Mouse (Mus musculus) neural tube, embryonic 11.5 days (tissue): Measurements from ENCODE around the gene March2. TPM values are rescaled to one million over a fixed set of nuclear protein-coding genes. Genes with fewer than 3 reads are reported as not detected.

ENCODE experiments used
- ATAC-seq: fragments of 200-750 bp; cut with Nextera tagmentation; 2 replicates; pipeline ENCODE4 v1.8.0; 2017; ENCODE audit warnings: moderate number of reproducible peaks, mild to moderate bottlenecking, moderate TSS enrichment, moderate library complexity; ENCODE audit not compliant: insufficient read depth, low FRiP score, low TSS enrichment
- DNase-seq: peaks from one replicate; pipeline ENCODE4 v3.0.0-alpha.2; 2015; ENCODE audit warnings: low spot score
- H3K27ac ChIP-seq: fragments of 300-500 bp; sonication (generic); 2 replicates; pipeline ENCODE4 v1.5.1; 2014; ENCODE audit warnings: low read depth, mild to moderate bottlenecking, low read length
- H3K27me3 ChIP-seq: fragments of 300-500 bp; sonication (generic); 2 replicates; pipeline ENCODE4 v1.6.1; 2014; ENCODE audit warnings: mild to moderate bottlenecking, low read length, mixed read lengths; ENCODE audit not compliant: control insufficient read depth, insufficient read depth
- H3K36me3 ChIP-seq: fragments of 300-500 bp; sonication (generic); 2 replicates; pipeline ENCODE4 v1.6.1; 2014; ENCODE audit warnings: mild to moderate bottlenecking, low read length, moderate library complexity, mixed read lengths; ENCODE audit not compliant: control insufficient read depth, insufficient read depth
- H3K4me1 ChIP-seq: fragments of 300-500 bp; sonication (generic); 2 replicates; pipeline ENCODE4 v1.6.1; 2014; ENCODE audit warnings: low read length, mixed read lengths; ENCODE audit not compliant: control insufficient read depth, insufficient read depth
- H3K4me2 ChIP-seq: fragments of 300-500 bp; sonication (generic); 2 replicates; pipeline ENCODE4 v1.6.1; 2014; ENCODE audit warnings: low read depth, mild to moderate bottlenecking, moderate library complexity
- H3K4me3 ChIP-seq: fragments of 300-500 bp; sonication (generic); 2 replicates; pipeline ENCODE4 v1.5.1; 2014; ENCODE audit warnings: low read depth, low read length
- H3K9ac ChIP-seq: fragments of 300-500 bp; sonication (generic); 2 replicates; pipeline ENCODE4 v1.6.1; 2014; ENCODE audit warnings: mild to moderate bottlenecking, low read length
- H3K9me3 ChIP-seq: fragments of 300-500 bp; sonication (generic); 2 replicates; pipeline ENCODE4 v1.6.1; 2016; ENCODE audit warnings: low read length; ENCODE audit not compliant: control insufficient read depth
- WGBS: fragments of 180-500 bp; shearing (Covaris S2); extraction: QIAGEN DNeasy Blood & Tissue Kit; methylation state at CpG from one replicate; pipeline ENCODE4 v1.1.7; 2014; 5-methylcytosine and 5-hydroxymethylcytosine counted together
- polyA plus RNA-seq: library from polyadenylated mRNA; unstranded; fragments of >200 nt; fragmentation: Nextera tagmentation; extraction: Ambion mirVana; gene quantifications from 2 replicates; pipeline ENCODE4 v1.2.1, GENCODE M21; 2014

Gene March2
- polyA plus RNA-seq: 39.3 and 43.8 TPM in 2 replicates

DNA sequence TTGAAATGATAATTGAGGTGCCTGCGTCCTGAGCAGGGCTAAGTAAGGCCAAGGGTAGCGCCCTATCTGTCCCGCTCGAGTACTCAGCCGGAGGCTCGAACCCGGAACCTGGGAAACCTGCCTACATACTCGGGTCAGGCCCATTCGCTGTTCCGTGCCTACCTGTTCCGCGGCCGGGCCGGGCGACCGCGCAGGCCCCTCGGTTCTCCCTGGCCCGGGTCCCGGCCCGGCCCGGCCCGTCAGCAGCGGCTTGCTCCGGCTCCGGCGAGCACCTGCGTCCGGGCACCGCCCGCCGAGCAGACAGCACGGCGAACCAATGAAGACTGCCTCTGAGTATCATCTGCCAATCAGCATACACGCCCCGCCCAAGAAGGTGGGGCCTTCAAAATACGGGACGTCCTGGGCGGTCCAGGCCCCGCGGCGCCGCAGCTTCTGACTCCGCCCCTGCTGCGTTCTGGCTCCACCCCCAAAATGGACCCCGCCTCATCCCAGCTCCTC, at the start of gene March2:
Gene March2, minus strand, starts transcription at position 287 of the 498 bp plus-strand sequence.
- Histone ChIP-seq H3K36me3 (no peaks in the 10 kb centered on the region), H3K4me3 (peak within 1 kb of the TSS; percentile 70), H3K4me2 (peak within 1 kb of the TSS; percentile 66), H3K27ac (no peak within 1 kb of the TSS), H3K4me1 (0 out of 2 replicates have a peak, but pooled peaks cover 4% of the 10 kb centered on the region), H3K9ac (peak within 1 kb of the TSS; percentile 67), H3K27me3 (no peaks in the 10 kb centered on the region), H3K9me3 (no peaks in the 10 kb centered on the region)
- WGBS: under 1% methylated on average over 38 of the region's 46 CpGs
- DNase-seq (peak; percentile 97), ATAC-seq (peak; percentile 100)

DNA sequence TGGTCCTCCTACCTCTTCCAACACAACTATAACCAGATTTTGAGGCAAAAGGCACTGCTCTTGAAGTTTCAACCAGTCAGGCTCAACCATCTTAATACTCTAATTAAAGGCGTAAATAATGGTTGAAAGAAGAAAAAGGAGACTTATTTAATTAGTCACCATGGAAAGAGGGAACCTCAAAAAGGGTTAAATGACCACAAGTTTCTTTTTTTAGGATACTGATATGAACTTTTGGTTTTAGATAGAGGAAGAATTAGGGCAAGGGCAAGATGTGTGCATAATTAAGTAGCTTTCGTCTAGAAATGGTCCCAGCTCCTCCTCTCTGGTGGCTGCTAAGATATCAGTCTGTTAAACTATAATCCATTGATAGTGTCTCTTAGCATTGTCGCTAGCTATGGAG, 47.9 kb upstream of the March2 start:
- Histone ChIP-seq H3K9ac (no peak overlapping the region), H3K4me1 (no peaks in the 10 kb centered on the region), H3K27me3 (no peaks in the 10 kb centered on the region), H3K27ac (no peak overlapping the region), H3K4me3 (no peak overlapping the region), H3K9me3 (no peaks in the 10 kb centered on the region), H3K4me2 (no peak overlapping the region), H3K36me3 (no peaks in the 10 kb centered on the region)
- whole genome bisulfite sequencing: 83% methylated on average over 3 of the region's 3 CpGs
- no peak for DNase-seq
- ATAC-seq: no peak

DNA sequence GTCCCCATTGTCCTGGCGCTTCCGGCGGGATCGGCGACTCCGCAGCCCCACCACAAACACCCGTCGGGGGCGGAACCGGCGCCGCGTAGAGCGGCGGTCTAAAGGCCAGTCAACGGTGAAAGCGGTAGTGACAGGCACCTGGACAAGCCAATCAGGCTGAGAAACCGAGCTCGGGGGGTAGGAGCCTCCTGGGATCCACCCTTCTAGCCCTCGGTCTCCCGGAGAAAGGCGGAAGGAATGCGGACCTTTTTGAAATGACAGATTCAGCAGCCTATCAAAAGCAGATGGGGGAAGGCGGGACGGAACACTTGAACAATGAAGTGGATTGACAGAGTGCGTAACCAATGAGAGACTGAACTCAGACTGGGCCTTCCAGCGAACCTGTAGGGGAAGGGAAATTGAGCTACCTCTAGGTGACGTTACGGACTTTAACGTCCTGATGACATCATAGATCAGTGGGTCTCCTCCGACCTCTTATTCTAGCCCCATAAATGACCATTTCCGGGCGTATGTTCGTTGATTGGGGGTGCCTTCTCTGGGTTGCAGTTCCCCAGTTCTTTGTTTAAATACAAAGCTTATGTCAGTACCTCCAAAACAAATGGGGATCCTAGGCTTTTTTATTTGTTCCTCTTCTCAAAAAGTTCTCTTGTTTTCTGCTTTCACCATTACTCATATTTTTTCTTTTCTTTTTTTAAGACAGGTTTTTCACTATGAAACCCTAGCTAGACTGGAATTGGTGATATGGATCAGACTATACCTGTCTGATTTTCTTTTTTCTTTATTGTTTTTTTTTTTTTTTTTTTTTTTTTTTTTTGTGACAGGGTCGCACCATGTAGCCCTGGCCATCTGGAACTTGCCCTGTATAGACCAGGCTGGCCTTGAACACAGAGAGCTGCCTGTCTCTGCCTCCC, 42.0 kb upstream of the March2 start, which contains the start of gene Rab11b:
Gene Rab11b, minus strand, starts transcription at position 276 of the 911 bp plus-strand sequence.
- ATAC-seq (peak; percentile 99), DNase-seq (peak; percentile 99)
- no peaks in the 10 kb centered on the region for H3K36me3 ChIP-seq
- peaks cover 6% of the 10 kb centered on the region for H3K4me1 ChIP-seq
- H3K9ac ChIP-seq: peak within 1 kb of the TSS; percentile 99
- H3K27me3 ChIP-seq: no peaks in the 10 kb centered on the region
- H3K4me2 ChIP-seq: peak within 1 kb of the TSS; percentile 41
- H3K4me3 ChIP-seq: peak within 1 kb of the TSS; percentile 77
- WGBS: 3% methylated on average over 35 of the region's 35 CpGs
- H3K9me3 ChIP-seq: no peaks in the 10 kb centered on the region
- H3K27ac ChIP-seq: peak within 1 kb of the TSS; percentile 99

DNA sequence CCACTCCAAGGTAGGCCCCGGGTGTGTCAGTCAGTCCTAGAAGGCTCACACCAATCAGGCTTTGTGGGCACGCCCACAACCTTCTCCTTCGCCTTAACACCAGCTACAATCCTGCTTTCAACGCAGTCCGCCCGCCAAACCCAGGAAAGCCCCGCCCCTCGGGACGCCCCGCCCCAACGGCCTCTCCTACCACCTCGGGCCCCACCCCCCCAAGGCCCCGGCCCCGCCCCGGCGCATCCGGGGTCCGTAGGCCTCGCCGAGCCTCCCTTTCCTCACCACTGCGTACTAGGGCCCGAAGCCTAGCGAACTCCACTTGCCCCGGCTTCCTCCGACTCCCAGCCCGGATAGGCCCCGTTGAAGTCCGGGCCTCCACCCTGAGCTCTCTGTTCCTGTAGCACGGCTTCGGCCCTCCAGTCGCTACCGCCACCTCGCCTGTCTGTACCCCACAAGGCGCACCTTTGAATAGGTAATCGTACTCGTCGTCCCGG, 41.3 kb upstream of the March2 start:
- peak overlapping the region; percentile 77 for H3K4me3 ChIP-seq
- under 1% methylated on average over 31 of the region's 38 CpGs for WGBS
- peak; percentile 90 for DNase-seq
- H3K36me3 ChIP-seq: no peaks in the 10 kb centered on the region
- H3K4me2 ChIP-seq: peak overlapping the region; percentile 41
- peaks cover 6% of the 10 kb centered on the region for H3K4me1 ChIP-seq
- peak; percentile 85 for ATAC-seq
- no peaks in the 10 kb centered on the region for H3K9me3 ChIP-seq
- H3K9ac ChIP-seq: peak overlapping the region; percentile 99
- no peaks in the 10 kb centered on the region for H3K27me3 ChIP-seq
- H3K27ac ChIP-seq: peak overlapping the region; percentile 99

DNA sequence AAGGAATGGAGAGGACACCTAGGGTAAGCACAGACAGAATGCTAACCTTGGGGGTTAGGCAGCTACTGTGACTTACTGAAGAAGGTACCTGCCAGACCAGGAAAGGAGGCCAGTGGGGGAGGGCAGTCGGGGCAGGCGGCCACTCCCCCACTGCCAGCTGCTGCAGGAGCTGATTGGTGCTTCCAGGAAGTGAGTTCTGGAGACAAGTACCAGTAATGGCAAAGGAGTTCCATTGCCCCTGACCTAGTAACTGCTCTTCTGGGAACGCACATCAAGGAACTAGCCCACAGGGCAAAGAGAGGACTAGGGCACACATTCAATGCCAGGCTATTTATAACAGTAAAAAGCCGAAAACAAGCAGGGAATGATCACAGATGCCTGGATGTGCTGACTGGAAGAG, 38.8 kb upstream of the March2 start:
- H3K4me2 ChIP-seq: no peak overlapping the region
- no peak overlapping the region for H3K9ac ChIP-seq
- no peaks in the 10 kb centered on the region for H3K27me3 ChIP-seq
- ATAC-seq (no peak), DNase-seq (no peak)
- no peak overlapping the region for H3K4me3 ChIP-seq
- no peaks in the 10 kb centered on the region for H3K9me3 ChIP-seq
- H3K36me3 ChIP-seq: no peaks in the 10 kb centered on the region
- 77% methylated on average over 4 of the region's 4 CpGs for WGBS
- H3K27ac ChIP-seq: no peak overlapping the region
- H3K4me1 ChIP-seq: peaks cover 6% of the 10 kb centered on the region

DNA sequence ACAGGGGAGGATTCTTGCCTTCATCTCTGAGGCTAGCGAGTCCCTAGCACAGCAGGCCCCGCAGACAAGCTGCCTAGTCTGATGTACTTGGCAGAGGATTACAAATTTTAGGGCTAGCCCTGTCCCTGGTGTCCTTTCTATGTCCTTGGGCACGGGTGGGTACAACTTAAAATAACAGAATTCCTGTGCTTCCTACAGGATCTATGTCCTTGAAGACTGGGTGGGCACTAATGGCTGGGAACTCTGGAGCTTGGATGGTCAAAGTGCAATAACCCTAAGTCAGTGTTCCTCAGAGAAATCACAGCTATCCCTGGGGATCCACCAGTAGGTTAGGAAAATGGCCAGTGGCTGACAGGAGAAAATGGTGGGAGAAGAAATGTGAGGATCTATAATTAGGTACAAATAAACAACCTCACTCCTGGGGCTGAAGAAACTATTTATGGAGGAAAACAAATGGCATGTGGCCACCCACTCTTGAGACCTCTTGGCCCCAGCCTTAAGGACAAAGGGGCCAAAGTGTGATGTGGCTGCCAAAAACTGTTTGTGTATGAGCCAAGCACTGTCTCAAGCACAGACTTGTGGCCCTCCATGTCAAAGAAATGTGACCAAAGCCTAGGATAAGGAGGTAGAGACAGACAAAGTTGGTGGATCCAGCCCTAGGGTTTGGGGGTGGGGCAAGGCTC, 37.8 kb upstream of the March2 start:
- no peak overlapping the region for H3K4me2 ChIP-seq
- H3K9ac ChIP-seq: no peak overlapping the region
- no peaks in the 10 kb centered on the region for H3K27me3 ChIP-seq
- H3K27ac ChIP-seq: no peak overlapping the region
- 89% methylated on average over 3 of the region's 3 CpGs for WGBS
- no peaks in the 10 kb centered on the region for H3K9me3 ChIP-seq
- H3K4me1 ChIP-seq: peaks cover 6% of the 10 kb centered on the region
- ATAC-seq: no peak
- no peak for DNase-seq
- H3K4me3 ChIP-seq: no peak overlapping the region
- H3K36me3 ChIP-seq: no peaks in the 10 kb centered on the region

DNA sequence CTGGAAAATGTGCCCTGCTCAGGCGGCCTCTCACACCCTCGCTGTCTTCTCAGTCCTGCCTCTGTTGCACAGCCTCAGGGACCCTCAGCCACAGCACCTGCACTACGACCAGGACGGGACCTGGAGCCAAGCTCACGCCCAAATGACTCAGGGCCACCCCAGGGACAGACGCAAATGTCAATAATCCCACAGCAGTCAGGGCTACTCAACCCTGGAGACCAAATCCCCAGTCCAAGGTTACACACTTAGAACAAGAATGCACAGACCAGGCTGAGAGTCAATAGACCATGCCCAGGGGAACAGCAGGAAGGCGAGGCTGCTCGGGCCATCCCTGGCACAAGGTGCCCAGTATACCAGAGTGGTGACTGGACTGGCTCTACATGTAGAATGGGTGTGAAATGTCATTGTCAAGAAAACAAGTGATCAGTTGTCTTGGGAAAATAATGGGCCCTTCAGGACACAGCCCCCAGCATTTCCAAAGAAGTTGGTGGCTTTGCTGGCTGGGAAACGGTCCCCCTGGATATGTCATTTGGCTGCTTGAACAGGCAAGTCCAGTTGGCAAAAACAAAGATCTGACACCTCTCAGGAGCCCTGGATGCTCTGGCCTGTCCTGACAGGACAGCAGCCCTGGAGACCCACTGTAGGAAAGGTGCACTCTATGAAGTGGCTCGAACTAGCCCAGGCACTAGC, 37.1 kb upstream of the March2 start:
- DNase-seq: no peak
- ATAC-seq: no peak

DNA sequence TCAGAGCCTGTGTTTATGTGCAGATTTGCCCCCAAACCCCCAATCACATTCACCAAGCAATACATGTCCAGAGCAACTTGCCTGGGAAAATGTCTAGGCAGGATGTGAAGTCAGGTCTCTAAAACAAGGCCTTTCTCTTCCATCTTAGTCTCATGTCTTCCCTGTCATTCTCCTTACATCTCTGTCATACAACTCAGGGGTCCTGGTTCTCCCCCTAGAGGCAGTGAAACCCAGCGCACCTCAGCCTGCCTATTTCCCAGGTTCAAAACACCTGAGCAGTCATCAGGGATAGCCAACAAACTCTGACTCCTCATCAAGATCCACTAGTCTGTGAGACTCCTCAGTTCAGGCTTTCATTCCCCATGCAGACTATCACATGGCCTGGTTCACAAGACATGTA, 36.2 kb upstream of the March2 start:
- DNase-seq (no peak), ATAC-seq (no peak)
- H3K4me2 ChIP-seq: no peak overlapping the region
- no peak overlapping the region for H3K9ac ChIP-seq
- H3K27me3 ChIP-seq: no peaks in the 10 kb centered on the region
- H3K9me3 ChIP-seq: no peaks in the 10 kb centered on the region
- no peaks in the 10 kb centered on the region for H3K36me3 ChIP-seq
- no peak overlapping the region for H3K4me3 ChIP-seq
- 89% methylated on average over 1 of the region's 1 CpGs for WGBS
- H3K4me1 ChIP-seq: peaks cover 6% of the 10 kb centered on the region
- H3K27ac ChIP-seq: no peak overlapping the region

More for the DNA sequence above, 37.1 kb upstream of the March2 start:
- H3K27me3 ChIP-seq: no peaks in the 10 kb centered on the region
- 85% methylated on average over 10 of the region's 10 CpGs for WGBS
- peaks cover 6% of the 10 kb centered on the region for H3K4me1 ChIP-seq
- H3K27ac ChIP-seq: no peak overlapping the region
- H3K4me2 ChIP-seq: no peak overlapping the region
- no peak overlapping the region for H3K4me3 ChIP-seq
- H3K9ac ChIP-seq: no peak overlapping the region
- H3K36me3 ChIP-seq: no peaks in the 10 kb centered on the region
- no peaks in the 10 kb centered on the region for H3K9me3 ChIP-seq
